Mouse (Mus musculus): ENCODE measurements at regions not wholly inside any gene's neighbourhood (a gene's known extent, or its start where the extent isn't known, plus 50 kb on each side); places are given as distances from the start of the nearest gene placed in this dataset.
A peak's percentile ranks its signal among the peaks of the same experiment; 100 is the strongest.
"Not testable (repeated sequence)": the region's sequence is repeated elsewhere in the genome, so short reads cannot be mapped to it uniquely, and the experiment has no call there.

DNA sequence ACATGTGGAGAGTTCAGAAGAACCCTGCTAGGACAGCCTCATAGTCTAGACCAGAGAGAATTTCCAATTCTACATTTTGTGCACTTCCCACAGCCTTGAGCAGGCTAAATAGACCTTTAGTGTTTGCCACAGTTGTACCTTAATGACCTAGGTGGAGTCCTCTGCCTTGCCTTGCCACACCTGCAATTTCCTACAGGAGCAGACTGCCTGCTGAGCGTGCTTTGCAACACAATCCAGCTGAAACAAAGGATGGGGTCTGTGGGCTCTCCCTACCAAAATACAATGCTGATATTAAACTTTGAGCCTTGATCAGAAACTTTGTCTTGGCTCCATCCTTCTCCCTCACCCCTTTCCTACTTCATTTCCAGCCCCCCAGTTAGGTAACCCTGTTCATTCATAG is 326.0 kb upstream of the Snx7 start:
- H3K9me3 ChIP-seq (ENCODE audit: control insufficient read depth, low read length), result no peaks in the 10 kb centered on the region
- no peak overlapping the region for H3K4me2 ChIP-seq (ENCODE audit: low read depth, low read length)
- H3K4me3 ChIP-seq (ENCODE audit: low read depth, low read length), result no peak overlapping the region
- no peak overlapping the region for H3K27ac ChIP-seq (replicated peaks; ENCODE audit: low read depth, low read length)
- no peaks in the 10 kb centered on the region for H3K4me1 ChIP-seq (ENCODE audit: control insufficient read depth, insufficient read depth, low read length)
- no peak overlapping the region for H3K9ac ChIP-seq (ENCODE audit: low read depth, low read length)
- ATAC-seq (ENCODE audit: low read depth) (no peak), DNase-seq (ENCODE audit: low spot score) (no peak)
- H3K27me3 ChIP-seq (replicated peaks; ENCODE audit: control insufficient read depth, insufficient read depth, low read length), result no peaks in the 10 kb centered on the region
- no peaks in the 10 kb centered on the region for H3K36me3 ChIP-seq (ENCODE audit: control insufficient read depth, insufficient read depth, low read length)
- 14% methylated on average over 1 of the region's 1 CpGs for WGBS

DNA sequence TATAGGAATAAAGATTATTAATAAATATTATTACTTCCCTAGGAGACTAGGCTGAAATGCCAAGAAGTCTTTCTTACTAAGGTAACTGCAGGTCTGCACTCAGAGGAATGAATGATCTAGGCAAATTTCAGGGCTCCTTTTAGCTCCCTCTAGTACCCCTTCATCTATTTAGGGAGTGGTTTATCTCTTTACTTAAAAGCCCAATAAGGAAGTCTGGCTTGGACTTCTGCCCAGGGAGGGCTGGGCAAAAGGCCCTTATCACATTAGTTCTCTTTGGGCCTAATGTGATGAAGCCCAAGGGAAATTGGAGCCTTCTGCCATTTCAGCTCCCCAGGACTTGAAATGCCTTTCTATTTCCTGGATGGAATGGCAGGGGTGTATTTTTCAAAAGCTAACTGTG is 320.6 kb upstream of the Snx7 start:
- Histone ChIP-seq H3K36me3 (ENCODE audit: control insufficient read depth, insufficient read depth, low read length) (no peaks in the 10 kb centered on the region), H3K4me1 (ENCODE audit: control insufficient read depth, insufficient read depth, low read length) (no peaks in the 10 kb centered on the region), H3K9me3 (ENCODE audit: control insufficient read depth, low read length) (no peaks in the 10 kb centered on the region), H3K9ac (ENCODE audit: low read depth, low read length) (no peak overlapping the region), H3K27me3 (replicated peaks; ENCODE audit: control insufficient read depth, insufficient read depth, low read length) (no peaks in the 10 kb centered on the region), H3K4me2 (ENCODE audit: low read depth, low read length) (no peak overlapping the region), H3K27ac (replicated peaks; ENCODE audit: low read depth, low read length) (no peak overlapping the region), H3K4me3 (ENCODE audit: low read depth, low read length) (no peak overlapping the region)
- ATAC-seq (ENCODE audit: low read depth) (no peak), DNase-seq (ENCODE audit: low spot score) (peak; percentile 36)

DNA sequence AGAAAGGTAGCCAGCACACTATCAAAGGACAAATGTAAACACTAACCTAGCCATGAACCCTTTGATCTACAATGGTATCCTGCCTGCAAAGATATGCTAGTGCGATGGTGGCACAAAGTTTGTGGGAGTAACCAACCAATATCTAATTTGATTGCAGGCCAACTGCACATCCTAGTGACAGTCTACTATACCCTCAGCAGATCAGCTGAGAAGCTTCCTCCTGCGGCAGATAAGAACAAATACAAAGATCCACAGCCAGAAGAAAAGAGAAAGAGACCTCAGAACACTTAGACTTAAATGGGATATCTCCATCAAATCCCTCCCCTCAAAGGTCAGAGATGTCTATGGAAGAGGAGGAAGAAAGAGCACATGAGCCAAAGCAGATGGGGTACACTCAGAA is 308.7 kb upstream of the Snx7 start:
- no peak for ATAC-seq (ENCODE audit: low read depth)
- DNase-seq (ENCODE audit: low spot score), result no peak
- WGBS, result 95% methylated on average over 2 of the region's 2 CpGs
- Histone ChIP-seq H3K4me1 (ENCODE audit: control insufficient read depth, insufficient read depth, low read length) (no peaks in the 10 kb centered on the region), H3K9ac (ENCODE audit: low read depth, low read length) (no peak overlapping the region), H3K4me2 (ENCODE audit: low read depth, low read length) (no peak overlapping the region), H3K9me3 (ENCODE audit: control insufficient read depth, low read length) (no peaks in the 10 kb centered on the region), H3K27ac (replicated peaks; ENCODE audit: low read depth, low read length) (no peak overlapping the region), H3K4me3 (ENCODE audit: low read depth, low read length) (no peak overlapping the region), H3K27me3 (replicated peaks; ENCODE audit: control insufficient read depth, insufficient read depth, low read length) (no peaks in the 10 kb centered on the region), H3K36me3 (ENCODE audit: control insufficient read depth, insufficient read depth, low read length) (no peaks in the 10 kb centered on the region)

DNA sequence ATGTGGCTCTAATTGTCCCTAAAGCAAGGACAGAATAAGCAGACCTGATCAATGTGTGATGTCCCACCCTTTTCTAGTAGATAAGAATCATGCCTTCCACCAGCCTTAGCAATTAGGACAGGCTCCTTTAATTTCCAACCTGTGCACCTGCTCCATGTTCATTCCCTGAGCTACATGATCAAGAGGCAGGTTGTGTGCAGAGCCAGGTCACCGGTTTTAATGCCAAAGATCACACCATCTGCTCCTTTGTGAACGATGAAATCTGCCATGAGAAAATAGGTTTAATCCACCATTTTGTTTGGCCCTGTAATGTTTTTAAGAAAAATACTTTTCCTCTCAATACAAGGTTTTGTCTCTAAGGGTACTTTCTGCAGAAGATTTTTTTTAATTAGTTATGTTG is 294.2 kb upstream of the Snx7 start:
- WGBS, result 83% methylated on average over 2 of the region's 2 CpGs
- Histone ChIP-seq H3K4me1 (ENCODE audit: control insufficient read depth, insufficient read depth, low read length) (no peaks in the 10 kb centered on the region), H3K36me3 (ENCODE audit: control insufficient read depth, insufficient read depth, low read length) (no peaks in the 10 kb centered on the region), H3K27ac (replicated peaks; ENCODE audit: low read depth, low read length) (no peak overlapping the region), H3K27me3 (replicated peaks; ENCODE audit: control insufficient read depth, insufficient read depth, low read length) (no peaks in the 10 kb centered on the region), H3K4me2 (ENCODE audit: low read depth, low read length) (no peak overlapping the region), H3K9me3 (ENCODE audit: control insufficient read depth, low read length) (no peaks in the 10 kb centered on the region), H3K4me3 (ENCODE audit: low read depth, low read length) (no peak overlapping the region), H3K9ac (ENCODE audit: low read depth, low read length) (no peak overlapping the region)
- DNase-seq (ENCODE audit: low spot score), result no peak
- no peak for ATAC-seq (ENCODE audit: low read depth)

DNA sequence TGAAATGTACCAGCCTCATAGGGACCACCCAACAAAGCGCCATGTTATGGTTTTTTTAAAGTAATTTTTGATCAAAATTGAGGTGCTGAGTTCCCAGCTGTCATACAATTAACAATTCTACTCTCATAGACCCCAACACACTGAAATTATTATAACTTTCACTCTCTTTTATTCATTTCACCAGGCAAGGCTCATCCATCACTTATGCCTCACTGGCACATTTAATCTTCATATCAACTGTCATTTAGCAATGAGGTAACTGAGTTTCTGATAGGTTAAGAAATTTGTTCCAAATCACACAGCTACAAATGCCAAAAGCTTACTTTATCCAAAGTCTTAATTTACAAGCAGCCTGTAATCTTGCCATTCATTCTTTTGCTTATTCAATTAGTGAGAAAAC is 276.1 kb upstream of the Snx7 start:
- Histone ChIP-seq H3K27ac (replicated peaks; ENCODE audit: low read depth, low read length) (no peak overlapping the region), H3K27me3 (replicated peaks; ENCODE audit: control insufficient read depth, insufficient read depth, low read length) (no peaks in the 10 kb centered on the region), H3K36me3 (ENCODE audit: control insufficient read depth, insufficient read depth, low read length) (no peaks in the 10 kb centered on the region), H3K4me2 (ENCODE audit: low read depth, low read length) (no peak overlapping the region), H3K4me1 (ENCODE audit: control insufficient read depth, insufficient read depth, low read length) (no peaks in the 10 kb centered on the region), H3K9ac (ENCODE audit: low read depth, low read length) (no peak overlapping the region), H3K9me3 (ENCODE audit: control insufficient read depth, low read length) (no peaks in the 10 kb centered on the region), H3K4me3 (ENCODE audit: low read depth, low read length) (no peak overlapping the region)
- WGBS, result 86% methylated on average over 1 of the region's 1 CpGs
- no peak for ATAC-seq (ENCODE audit: low read depth)
- DNase-seq (ENCODE audit: low spot score), result no peak

DNA sequence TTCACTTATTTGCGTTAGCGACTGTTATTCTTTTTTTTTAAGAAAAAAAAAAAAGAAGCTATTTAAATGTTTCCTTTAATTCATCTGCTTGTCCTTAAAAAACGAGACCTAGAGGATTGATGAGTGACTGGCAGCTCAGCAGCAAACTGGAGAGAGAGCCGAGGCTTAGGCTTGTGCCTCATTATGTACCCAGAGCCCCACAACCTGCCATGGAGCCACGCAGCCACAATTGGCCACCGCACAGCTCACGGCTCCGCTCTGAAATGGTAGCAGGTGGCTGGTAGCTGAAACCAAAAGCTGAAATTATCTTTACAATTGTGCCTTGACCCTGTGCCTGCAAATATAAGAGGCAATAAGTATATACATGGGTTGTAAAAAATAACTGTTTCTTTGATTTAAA is 273.0 kb upstream of the Snx7 start:
- 76% methylated on average over 8 of the region's 8 CpGs for WGBS
- ATAC-seq (ENCODE audit: low read depth), result no peak
- no peak for DNase-seq (ENCODE audit: low spot score)

DNA sequence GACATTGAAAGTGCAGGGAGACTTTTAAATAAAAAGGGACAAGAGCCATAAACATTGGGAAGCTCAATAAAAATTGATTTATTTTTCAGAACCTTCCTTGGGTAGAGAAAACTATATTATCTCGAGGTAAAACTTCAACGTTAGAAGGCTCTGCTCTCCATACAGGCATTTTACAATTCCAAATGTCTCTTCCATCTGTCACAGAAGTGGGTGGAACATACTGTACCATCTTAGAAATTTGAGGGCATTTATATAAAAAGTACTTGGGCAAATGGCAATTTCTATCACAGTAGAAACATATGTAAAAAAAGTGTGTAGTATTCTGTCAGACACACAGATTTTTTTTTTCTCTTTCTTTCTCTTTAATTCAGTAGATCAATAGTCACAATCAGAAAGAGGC is 271.4 kb upstream of the Snx7 start:
- Histone ChIP-seq H3K4me2 (ENCODE audit: low read depth, low read length) (no peak overlapping the region), H3K4me1 (ENCODE audit: control insufficient read depth, insufficient read depth, low read length) (no peaks in the 10 kb centered on the region), H3K9me3 (ENCODE audit: control insufficient read depth, low read length) (no peaks in the 10 kb centered on the region), H3K9ac (ENCODE audit: low read depth, low read length) (no peak overlapping the region), H3K36me3 (ENCODE audit: control insufficient read depth, insufficient read depth, low read length) (no peaks in the 10 kb centered on the region), H3K27me3 (replicated peaks; ENCODE audit: control insufficient read depth, insufficient read depth, low read length) (no peaks in the 10 kb centered on the region), H3K4me3 (ENCODE audit: low read depth, low read length) (no peak overlapping the region), H3K27ac (replicated peaks; ENCODE audit: low read depth, low read length) (no peak overlapping the region)
- DNase-seq (ENCODE audit: low spot score) (no peak), ATAC-seq (ENCODE audit: low read depth) (no peak)
- WGBS, result 80% methylated on average over 2 of the region's 2 CpGs

More for the DNA sequence above, 273.0 kb upstream of the Snx7 start:
- Histone ChIP-seq H3K4me1 (ENCODE audit: control insufficient read depth, insufficient read depth, low read length) (no peaks in the 10 kb centered on the region), H3K36me3 (ENCODE audit: control insufficient read depth, insufficient read depth, low read length) (no peaks in the 10 kb centered on the region), H3K9me3 (ENCODE audit: control insufficient read depth, low read length) (no peaks in the 10 kb centered on the region), H3K27ac (replicated peaks; ENCODE audit: low read depth, low read length) (no peak overlapping the region), H3K27me3 (replicated peaks; ENCODE audit: control insufficient read depth, insufficient read depth, low read length) (no peaks in the 10 kb centered on the region), H3K4me3 (ENCODE audit: low read depth, low read length) (no peak overlapping the region), H3K9ac (ENCODE audit: low read depth, low read length) (no peak overlapping the region), H3K4me2 (ENCODE audit: low read depth, low read length) (no peak overlapping the region)

DNA sequence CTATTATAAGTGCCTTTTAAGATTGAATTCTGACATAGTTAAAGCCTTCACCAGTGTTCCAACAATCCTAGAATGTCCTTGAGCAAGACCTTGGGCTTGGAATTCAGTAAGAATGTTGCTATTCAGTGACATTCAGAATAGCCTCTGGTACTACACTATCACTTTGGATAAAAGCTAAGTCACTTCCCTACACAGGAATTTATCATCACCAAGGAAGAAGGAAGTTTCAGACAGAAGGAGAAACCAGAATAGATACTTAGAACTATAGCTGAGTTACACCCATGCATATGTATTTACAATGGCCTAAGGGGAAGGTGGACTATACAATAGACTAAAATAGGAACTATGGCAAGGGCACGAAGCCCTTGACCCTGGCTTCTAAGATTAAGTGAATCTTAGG is 259.6 kb upstream of the Snx7 start:
- H3K27ac ChIP-seq (replicated peaks; ENCODE audit: low read depth, low read length); H3K9me3 ChIP-seq (ENCODE audit: control insufficient read depth, low read length); ATAC-seq (ENCODE audit: low read depth); H3K36me3 ChIP-seq (ENCODE audit: control insufficient read depth, insufficient read depth, low read length); H3K4me3 ChIP-seq (ENCODE audit: low read depth, low read length); H3K4me1 ChIP-seq (ENCODE audit: control insufficient read depth, insufficient read depth, low read length); H3K9ac ChIP-seq (ENCODE audit: low read depth, low read length); H3K4me2 ChIP-seq (ENCODE audit: low read depth, low read length); DNase-seq (ENCODE audit: low spot score); H3K27me3 ChIP-seq (replicated peaks; ENCODE audit: control insufficient read depth, insufficient read depth, low read length): not testable (repeated sequence)
- 80% methylated on average over 1 of the region's 1 CpGs for WGBS

DNA sequence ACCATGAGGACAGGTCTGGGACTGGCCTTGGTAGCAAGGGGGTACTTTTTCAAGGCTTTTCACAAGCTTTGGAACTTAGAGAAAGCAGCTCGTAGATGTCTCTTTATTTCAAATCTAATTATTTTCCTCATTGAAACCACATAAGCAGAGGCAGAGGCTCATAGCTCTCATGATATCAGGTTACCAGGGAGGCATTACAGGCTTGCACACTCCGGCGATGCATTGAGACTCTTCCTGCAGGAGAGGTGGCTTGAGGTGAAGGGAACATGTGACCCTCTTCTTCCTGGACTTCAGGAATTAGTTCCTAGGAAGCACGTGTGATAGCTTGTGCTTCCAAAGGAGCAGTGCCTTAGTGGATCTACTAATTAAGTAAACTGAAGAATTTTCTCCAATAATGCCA is 233.9 kb upstream of the Snx7 start:
- no peaks in the 10 kb centered on the region for H3K36me3 ChIP-seq (ENCODE audit: control insufficient read depth, insufficient read depth, low read length)
- H3K27ac ChIP-seq (replicated peaks; ENCODE audit: low read depth, low read length), result no peak overlapping the region
- WGBS, result 29% methylated on average over 4 of the region's 4 CpGs
- no peak overlapping the region for H3K9ac ChIP-seq (ENCODE audit: low read depth, low read length)
- no peaks in the 10 kb centered on the region for H3K9me3 ChIP-seq (ENCODE audit: control insufficient read depth, low read length)
- H3K4me1 ChIP-seq (ENCODE audit: control insufficient read depth, insufficient read depth, low read length), result no peaks in the 10 kb centered on the region
- no peak overlapping the region for H3K4me3 ChIP-seq (ENCODE audit: low read depth, low read length)
- DNase-seq (ENCODE audit: low spot score) (peak; percentile 7), ATAC-seq (ENCODE audit: low read depth) (no peak)
- no peak overlapping the region for H3K4me2 ChIP-seq (ENCODE audit: low read depth, low read length)
- no peaks in the 10 kb centered on the region for H3K27me3 ChIP-seq (replicated peaks; ENCODE audit: control insufficient read depth, insufficient read depth, low read length)
